Mouse (Mus musculus): ENCODE measurements around the gene Fam166a.

- TF ChIP-seq CTCF (IDR thresholded peaks at IDR 0.05; ENCODE audit: borderline replicate concordance, insufficient read depth, low read depth, low read length): no peak
- TF ChIP-seq POLR2A (IDR thresholded peaks at IDR 0.05; ENCODE audit: borderline replicate concordance, insufficient read depth, low read length): no peak
These were observed 44.5 kb downstream of the Fam166a start for GRCm38 (mm10) chr2:25262795-25263622.
